Mouse (Mus musculus): ENCODE measurements around the gene Kmt5a. TPM values are rescaled to one million over a fixed set of nuclear protein-coding genes. Genes with fewer than 3 reads are reported as not detected.

Kmt5a gene
- polyA plus RNA-seq, 1 experiment from 2014 or later, result 62.9 TPM

DNA sequence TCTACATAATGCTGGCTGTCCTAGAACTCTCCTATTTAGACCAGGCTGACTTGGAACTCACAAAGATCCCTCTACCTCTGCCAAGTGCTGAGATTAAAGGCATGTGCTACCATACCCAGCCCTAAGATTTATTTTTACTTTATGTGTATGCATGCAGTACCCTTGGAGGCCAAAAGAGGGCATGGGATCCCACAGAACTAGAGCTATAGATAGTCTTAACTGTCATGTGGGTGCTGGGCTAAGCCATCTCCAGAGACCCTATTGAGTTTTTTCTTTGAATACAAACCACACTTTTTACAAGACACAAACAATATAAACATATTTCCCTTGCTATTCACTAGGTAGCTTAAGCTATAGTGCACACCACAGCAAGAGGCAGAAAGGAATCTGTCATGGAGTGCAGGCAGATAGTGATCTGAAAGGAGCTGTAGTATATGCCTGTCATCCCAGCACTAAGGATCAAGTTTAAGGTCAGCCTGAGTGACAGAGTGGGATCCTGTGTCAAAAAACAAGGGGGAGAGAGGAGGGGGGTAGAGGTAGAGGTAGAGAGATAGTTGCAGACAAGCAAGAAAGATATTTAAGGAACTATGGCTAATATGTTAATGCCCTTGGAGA, 7.2 kb upstream of the Kmt5a start:
- H3K27ac ChIP-seq, result no peak overlapping the region
- H3K36me3 ChIP-seq, result no peaks in the 10 kb centered on the region
- peak; percentile 54 for ATAC-seq (ENCODE audit: low FRiP score)
- no peak overlapping the region for H3K9ac ChIP-seq
- H3K9me3 ChIP-seq (replicated peaks), result no peaks in the 10 kb centered on the region
- no peaks in the 10 kb centered on the region for H3K4me1 ChIP-seq
- H3K27me3 ChIP-seq, result no peaks in the 10 kb centered on the region
- H3K4me2 ChIP-seq (replicated peaks), result no peak overlapping the region
- no peak overlapping the region for H3K4me3 ChIP-seq

DNA sequence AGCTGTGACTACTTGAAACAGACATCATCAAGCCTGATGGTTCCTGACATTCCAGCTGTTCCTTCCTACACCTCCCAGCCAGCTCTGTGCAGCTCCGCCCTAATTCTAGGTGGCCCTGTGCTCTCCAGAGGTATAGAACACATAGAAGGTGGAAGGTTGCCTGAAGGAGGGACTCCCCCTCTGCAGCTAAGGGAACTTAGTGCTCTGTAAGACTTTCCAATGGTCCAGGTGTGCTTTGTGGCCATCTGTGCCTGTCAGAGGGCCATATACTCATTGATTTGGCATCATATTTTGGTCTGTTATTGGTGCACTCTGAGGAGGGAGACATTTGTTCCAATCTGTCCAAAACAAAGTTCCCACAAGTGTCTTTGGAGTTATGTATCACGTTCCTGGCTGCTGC, 6.7 kb upstream of the Kmt5a start:
- no peak for ATAC-seq (ENCODE audit: low FRiP score)
- no peak overlapping the region for H3K9ac ChIP-seq
- H3K27ac ChIP-seq, result no peak overlapping the region
- no peak overlapping the region for H3K4me2 ChIP-seq (replicated peaks)
- 67% methylated on average over 2 of the region's 2 CpGs for WGBS
- H3K4me3 ChIP-seq, result no peak overlapping the region
- H3K36me3 ChIP-seq, result no peaks in the 10 kb centered on the region
- H3K9me3 ChIP-seq (replicated peaks), result no peaks in the 10 kb centered on the region
- no peaks in the 10 kb centered on the region for H3K4me1 ChIP-seq
- H3K27me3 ChIP-seq, result no peaks in the 10 kb centered on the region

DNA sequence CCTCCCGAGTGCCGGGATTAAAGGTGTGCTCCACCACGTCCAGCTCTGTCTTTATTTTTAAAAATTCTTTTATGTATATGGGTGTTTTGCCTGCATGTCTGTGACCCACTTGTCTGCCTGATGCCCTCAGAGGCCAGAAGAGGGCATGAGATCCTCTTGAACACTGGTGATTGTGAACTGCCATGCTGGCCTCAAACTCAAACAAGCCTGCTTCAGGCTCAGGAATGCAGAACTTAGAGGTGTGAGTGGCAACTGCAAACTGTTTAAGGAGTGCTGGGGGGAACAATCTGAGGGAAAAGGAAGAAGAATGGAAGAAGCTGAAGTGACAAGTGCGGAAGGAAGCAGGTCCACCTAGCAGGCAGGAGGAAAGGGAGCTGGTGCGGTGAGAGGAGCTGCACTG, 1.5 kb upstream of the Kmt5a start:
- H3K4me3 ChIP-seq, result no peak overlapping the region
- no peak for ATAC-seq (ENCODE audit: low FRiP score)
- no peaks in the 10 kb centered on the region for H3K27me3 ChIP-seq
- H3K9ac ChIP-seq, result no peak overlapping the region
- H3K4me1 ChIP-seq, result peaks cover 13% of the 10 kb centered on the region
- H3K27ac ChIP-seq, result no peak overlapping the region
- no peaks in the 10 kb centered on the region for H3K36me3 ChIP-seq
- H3K9me3 ChIP-seq (replicated peaks), result no peaks in the 10 kb centered on the region
- 87% methylated on average over 5 of the region's 5 CpGs for WGBS
- H3K4me2 ChIP-seq (replicated peaks), result no peak overlapping the region

DNA sequence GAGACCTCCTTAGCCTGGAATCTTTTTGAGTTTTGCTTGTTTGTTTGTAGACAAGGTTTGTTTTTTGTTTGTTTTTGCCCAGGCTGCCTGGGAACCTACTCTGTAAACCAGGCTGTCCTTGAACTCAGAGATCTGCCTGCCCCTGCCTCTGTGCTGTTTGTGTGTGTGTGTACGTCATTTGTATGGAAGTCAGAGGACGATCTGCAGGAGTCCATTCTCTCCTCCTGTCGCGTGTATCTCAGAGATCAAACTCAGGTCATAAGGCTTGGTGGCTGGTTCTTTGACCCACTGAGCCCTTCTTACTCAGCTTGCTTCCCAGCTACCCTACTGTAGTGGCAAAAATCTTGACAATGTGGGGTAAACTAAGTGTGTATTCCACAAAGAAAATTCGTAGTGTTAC, 984 bp upstream of the Kmt5a start:
- H3K4me1 ChIP-seq, result peaks cover 13% of the 10 kb centered on the region
- WGBS, result 64% methylated on average over 5 of the region's 5 CpGs
- no peak for ATAC-seq (ENCODE audit: low FRiP score)
- no peaks in the 10 kb centered on the region for H3K36me3 ChIP-seq
- H3K4me3 ChIP-seq, result no peak overlapping the region
- peak overlapping the region; percentile 99 for H3K4me2 ChIP-seq (replicated peaks)
- no peaks in the 10 kb centered on the region for H3K9me3 ChIP-seq (replicated peaks)
- no peak overlapping the region; the same call in 1 of the 2 replicates for H3K9ac ChIP-seq
- no peaks in the 10 kb centered on the region for H3K27me3 ChIP-seq
- H3K27ac ChIP-seq, result no peak overlapping the region; the same call in 1 of the 2 replicates

DNA sequence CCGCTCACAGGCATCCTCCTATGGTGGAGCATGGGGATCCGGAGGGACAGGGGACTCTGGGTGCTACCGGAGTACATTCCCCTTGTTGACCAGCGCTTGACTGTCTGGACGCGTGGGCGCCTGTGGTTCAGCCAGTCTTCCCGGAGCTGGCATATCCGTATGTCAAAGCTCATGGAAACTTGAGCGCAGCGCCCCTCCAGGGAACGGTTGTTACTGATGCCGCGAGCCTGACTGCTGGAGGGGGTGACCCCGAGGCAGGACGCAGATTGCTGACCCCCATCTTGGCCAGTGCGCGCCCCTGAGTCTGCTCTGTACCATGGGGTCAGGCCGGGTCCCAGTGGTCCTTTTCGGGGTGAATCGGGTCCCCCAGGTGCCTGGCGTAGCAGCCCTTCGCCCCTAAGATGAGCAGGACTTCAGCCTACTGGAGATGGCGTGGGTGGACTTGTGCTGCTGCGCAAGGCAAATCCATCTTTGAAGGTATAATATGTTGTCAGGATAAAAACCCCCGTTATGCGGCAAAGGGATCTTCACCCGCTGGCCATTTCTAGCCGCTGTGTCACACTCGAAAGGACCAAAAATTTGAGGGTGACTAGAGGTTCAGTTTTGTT, 468 bp downstream of the Kmt5a start:
- Histone ChIP-seq H3K27ac (peak overlapping the region; percentile 87), H3K4me1 (peaks cover 21% of the 10 kb centered on the region), H3K36me3 (no peaks in the 10 kb centered on the region), H3K9me3 (replicated peaks) (no peaks in the 10 kb centered on the region), H3K9ac (peak overlapping the region; percentile 82), H3K27me3 (no peaks in the 10 kb centered on the region), H3K4me3 (peak overlapping the region; percentile 76), H3K4me2 (replicated peaks) (peak overlapping the region; percentile 99)
- under 1% methylated on average over 30 of the region's 30 CpGs for WGBS
- no peak for ATAC-seq (ENCODE audit: low FRiP score)

DNA sequence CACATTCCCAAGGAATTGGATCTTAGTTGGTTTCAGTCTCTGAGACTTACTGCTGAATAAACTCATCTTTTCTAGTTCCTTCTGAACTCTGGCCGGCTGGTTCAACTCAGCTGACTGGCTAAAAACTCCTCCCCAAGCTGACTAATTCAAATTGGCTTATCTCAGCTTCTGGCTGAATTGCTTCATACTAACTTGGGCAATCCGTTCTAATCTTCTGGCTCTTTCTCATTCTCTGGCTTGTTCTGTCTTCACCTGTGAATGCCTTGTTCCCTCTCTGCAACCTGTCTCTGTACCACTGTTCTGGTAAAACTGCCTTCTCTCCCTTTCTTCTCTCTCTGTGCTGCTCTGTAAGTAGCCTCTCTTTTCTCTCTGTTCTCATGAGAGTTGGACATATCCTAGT, 2.9 kb downstream of the Kmt5a start:
- whole genome bisulfite sequencing, result 90% methylated on average over 2 of the region's 2 CpGs
- ATAC-seq (ENCODE audit: low FRiP score), result no peak
- Histone ChIP-seq H3K9me3 (replicated peaks) (no peaks in the 10 kb centered on the region), H3K4me2 (replicated peaks) (no peak overlapping the region), H3K27ac (no peak overlapping the region), H3K4me3 (no peak overlapping the region), H3K9ac (no peak overlapping the region), H3K27me3 (no peaks in the 10 kb centered on the region), H3K36me3 (peaks cover 5% of the 10 kb centered on the region), H3K4me1 (peaks cover 36% of the 10 kb centered on the region)

DNA sequence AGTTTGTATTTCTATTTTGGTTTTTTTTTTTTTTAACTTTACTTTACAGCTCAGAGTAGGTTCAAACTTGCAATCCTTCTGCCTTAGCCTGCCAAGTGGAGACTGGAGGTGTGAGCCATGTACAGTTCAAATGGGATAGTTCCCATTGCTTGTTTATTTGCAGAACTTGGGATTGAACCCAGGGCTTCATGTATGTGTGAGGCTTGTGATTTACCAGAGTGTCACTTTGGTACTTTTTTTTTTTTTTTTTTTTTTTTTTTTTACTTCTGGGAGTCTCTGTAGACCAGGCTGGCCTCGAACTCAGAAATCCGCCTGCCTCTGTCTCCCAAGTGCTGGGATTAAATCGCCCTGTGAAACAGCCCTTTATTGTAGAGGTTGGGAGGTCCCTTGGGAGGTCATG, 4.5 kb downstream of the Kmt5a start:
- no peak for ATAC-seq (ENCODE audit: low FRiP score)
- Histone ChIP-seq H3K9me3 (replicated peaks) (no peaks in the 10 kb centered on the region), H3K27ac (no peak overlapping the region), H3K4me1 (peaks cover 37% of the 10 kb centered on the region), H3K36me3 (peaks cover 19% of the 10 kb centered on the region), H3K4me3 (no peak overlapping the region; the same call in 1 of the 2 replicates), H3K9ac (no peak overlapping the region), H3K4me2 (replicated peaks) (peak overlapping the region; percentile 91; the same call in 1 of the 2 replicates), H3K27me3 (no peaks in the 10 kb centered on the region)
- WGBS, result 73% methylated on average over 3 of the region's 3 CpGs

DNA sequence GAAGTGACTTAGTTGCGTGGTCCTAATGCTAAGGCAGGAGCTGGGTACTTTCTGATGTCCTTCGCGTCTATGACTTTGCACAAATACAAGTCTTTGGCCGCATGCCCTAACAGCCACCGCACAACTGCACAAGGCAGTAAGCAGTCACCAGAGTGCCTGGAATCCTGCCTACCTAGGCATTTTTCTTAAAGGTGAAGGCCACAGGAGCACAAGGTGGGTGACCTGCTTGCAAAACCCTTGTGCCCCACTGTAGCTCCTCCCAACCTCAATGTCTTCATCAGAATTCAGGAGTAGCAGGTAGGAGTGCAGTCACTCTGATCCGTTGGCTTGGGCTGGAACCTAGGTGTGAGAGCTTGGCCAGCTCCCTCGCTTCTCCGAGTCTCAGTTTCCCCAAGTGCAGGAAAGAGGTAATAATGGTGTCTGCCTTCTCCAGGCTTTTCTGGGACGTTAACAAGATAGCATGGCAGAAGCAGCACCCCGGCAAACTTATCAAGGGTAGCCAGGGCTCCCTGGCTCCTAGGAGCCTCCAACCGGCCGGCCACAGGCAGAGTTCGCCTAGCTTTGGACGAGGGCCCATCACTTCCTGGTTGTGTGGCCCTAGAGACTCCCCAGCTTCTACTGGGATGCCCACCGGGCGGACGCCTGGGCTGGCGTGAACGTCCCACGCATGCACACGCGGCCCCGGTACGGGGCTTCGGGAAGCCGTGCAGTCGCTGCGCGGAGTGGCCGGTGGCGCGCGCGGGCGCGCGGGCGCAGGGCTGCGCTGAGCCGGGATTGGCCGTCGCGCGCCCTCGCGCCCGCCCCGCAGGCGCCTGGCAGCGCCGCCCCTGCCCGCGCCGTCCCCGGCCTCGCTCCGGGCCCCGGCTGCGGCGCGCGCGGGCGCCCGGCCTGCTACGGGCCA, 5.2 kb downstream of the Kmt5a start:
- WGBS, result 6% methylated on average over 66 of the region's 66 CpGs
- Histone ChIP-seq H3K27me3 (no peaks in the 10 kb centered on the region), H3K36me3 (peaks cover 25% of the 10 kb centered on the region), H3K4me2 (replicated peaks) (peak overlapping the region; percentile 91), H3K27ac (peak overlapping the region; percentile 79), H3K9ac (peak overlapping the region; percentile 98), H3K9me3 (replicated peaks) (no peaks in the 10 kb centered on the region), H3K4me3 (peak overlapping the region; percentile 97), H3K4me1 (peaks cover 37% of the 10 kb centered on the region)
- peak; percentile 89 for ATAC-seq (ENCODE audit: low FRiP score)

DNA sequence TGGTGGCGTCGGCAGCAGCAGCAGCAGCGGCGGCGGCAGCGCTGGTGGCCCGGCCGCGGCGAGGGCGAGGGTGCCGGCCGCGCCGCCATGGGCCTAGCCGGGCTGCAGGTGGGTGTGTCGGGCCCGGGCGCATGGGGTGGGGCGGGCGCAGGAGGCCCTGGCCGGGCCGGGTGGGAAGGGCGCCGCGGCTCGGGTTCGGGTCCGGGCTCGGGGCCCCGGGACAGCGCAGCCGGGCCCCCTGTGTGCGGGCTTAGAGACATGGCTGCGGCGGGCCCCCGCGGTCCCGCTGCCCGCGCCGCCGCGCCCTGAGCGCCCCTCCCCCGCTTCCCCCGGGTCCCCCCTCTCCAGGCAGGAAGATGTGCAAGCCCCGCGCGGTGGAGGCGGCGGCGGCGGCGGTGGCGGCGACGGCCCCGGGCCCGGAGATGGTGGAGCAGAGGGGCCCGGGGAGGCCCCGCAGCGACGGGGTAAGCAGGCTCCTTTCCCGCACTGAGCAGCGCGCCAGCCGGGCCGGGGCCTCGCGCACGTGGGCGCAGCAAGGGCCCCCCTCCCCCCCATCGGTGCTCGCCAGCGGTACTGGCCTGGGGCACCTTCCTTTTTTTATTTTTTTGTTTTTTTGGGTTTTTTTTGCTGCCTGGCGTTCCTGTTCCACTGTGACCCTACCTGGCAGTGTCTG, 6.0 kb downstream of the Kmt5a start:
- peak; percentile 62 for ATAC-seq (ENCODE audit: low FRiP score)
- under 1% methylated on average over 63 of the region's 77 CpGs for WGBS
- H3K4me2 ChIP-seq (replicated peaks), result peak overlapping the region; percentile 91
- peak overlapping the region; percentile 79 for H3K27ac ChIP-seq
- H3K4me1 ChIP-seq, result peaks cover 29% of the 10 kb centered on the region
- no peaks in the 10 kb centered on the region for H3K9me3 ChIP-seq (replicated peaks)
- H3K9ac ChIP-seq, result peak overlapping the region; percentile 98
- H3K27me3 ChIP-seq, result no peaks in the 10 kb centered on the region
- H3K36me3 ChIP-seq, result peaks cover 33% of the 10 kb centered on the region
- peak overlapping the region; percentile 97 for H3K4me3 ChIP-seq

DNA sequence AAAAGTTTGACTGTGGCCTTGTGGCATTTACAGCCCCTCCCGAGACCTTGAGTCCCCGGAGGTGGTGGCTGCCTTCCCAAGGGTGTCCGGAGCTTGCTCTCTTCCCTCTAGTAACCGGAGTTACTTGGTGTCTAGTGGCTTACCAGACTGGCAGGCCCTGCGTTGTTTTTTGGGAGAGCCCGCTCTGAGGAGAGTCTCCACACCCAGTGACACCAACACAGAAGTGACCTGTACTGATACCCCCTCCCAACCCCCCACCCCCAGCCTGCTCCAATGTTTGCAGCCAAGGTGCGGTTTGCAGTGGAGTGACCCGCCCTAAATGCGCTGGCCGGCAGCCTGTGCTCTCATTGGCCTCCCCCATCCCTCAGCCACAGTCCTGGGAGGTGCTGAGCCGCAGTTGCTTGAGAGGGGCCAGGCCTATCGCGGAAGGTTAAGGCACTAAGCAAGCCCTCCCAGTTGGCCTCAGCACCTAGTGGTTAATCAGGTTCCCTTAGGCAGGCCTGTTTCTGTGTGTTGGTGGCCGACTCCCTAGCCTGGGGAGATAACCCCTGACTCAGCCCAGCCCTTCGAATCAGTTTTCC, 6.7 kb downstream of the Kmt5a start:
- Histone ChIP-seq H3K4me2 (replicated peaks) (peak overlapping the region; percentile 91), H3K4me3 (peak overlapping the region; percentile 97), H3K27ac (no peak overlapping the region), H3K9me3 (replicated peaks) (no peaks in the 10 kb centered on the region), H3K4me1 (peaks cover 26% of the 10 kb centered on the region), H3K9ac (peak overlapping the region; percentile 98), H3K36me3 (peaks cover 39% of the 10 kb centered on the region), H3K27me3 (no peaks in the 10 kb centered on the region)
- WGBS, result 3% methylated on average over 15 of the region's 15 CpGs
- ATAC-seq (ENCODE audit: low FRiP score), result 0 out of 2 replicates have a peak, but pooled peaks have one; percentile 5

DNA sequence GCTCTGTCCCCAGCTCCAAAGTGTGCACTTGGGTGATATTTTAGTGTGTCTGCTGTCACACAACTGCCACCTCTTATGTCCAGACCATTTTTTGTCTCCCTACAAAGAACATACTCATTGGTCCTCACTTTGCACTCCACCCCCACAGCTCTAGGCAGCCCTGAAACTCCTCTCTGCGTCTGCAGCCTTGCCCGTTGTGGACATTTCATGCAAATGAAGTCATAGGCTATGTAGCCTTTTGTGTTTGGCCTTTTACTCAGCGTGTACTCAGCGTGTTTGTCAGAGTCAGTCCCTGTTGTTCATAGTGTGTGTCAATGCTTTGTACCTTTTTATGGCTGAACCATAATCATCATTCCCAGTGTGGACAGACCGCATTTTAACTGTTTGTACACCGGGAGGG, 9.8 kb downstream of the Kmt5a start:
- H3K9ac ChIP-seq, result no peak overlapping the region
- no peaks in the 10 kb centered on the region for H3K27me3 ChIP-seq
- peaks cover 25% of the 10 kb centered on the region for H3K4me1 ChIP-seq
- H3K36me3 ChIP-seq, result peaks cover 67% of the 10 kb centered on the region
- H3K27ac ChIP-seq, result no peak overlapping the region
- no peak overlapping the region for H3K4me2 ChIP-seq (replicated peaks)
- no peak for ATAC-seq (ENCODE audit: low FRiP score)
- WGBS, result 76% methylated on average over 6 of the region's 6 CpGs
- no peak overlapping the region for H3K4me3 ChIP-seq
- H3K9me3 ChIP-seq (replicated peaks), result no peaks in the 10 kb centered on the region

DNA sequence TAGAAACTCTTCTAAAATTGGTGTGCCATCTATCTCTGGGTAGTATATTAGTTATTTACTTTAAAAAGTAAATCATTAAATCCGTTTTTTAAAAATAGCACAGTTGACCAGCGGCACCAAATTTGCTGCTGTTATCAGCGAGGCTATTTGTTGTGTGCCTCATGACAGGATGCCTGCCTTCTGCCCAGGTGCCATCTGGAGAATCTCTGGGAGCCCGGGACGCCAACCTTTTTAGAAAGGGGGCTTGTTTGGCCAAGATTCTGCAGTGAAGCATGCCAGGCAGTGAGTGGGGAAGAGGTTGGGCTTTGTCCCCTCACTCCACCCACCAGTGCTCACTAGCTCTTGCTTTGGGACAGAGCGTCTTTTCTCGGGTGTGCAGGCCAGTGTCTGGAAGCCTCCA, 10.3 kb downstream of the Kmt5a start:
- H3K27me3 ChIP-seq, result no peaks in the 10 kb centered on the region
- H3K27ac ChIP-seq, result no peak overlapping the region
- H3K4me1 ChIP-seq, result peaks cover 19% of the 10 kb centered on the region
- peaks cover 71% of the 10 kb centered on the region for H3K36me3 ChIP-seq
- no peak for ATAC-seq (ENCODE audit: low FRiP score)
- H3K4me2 ChIP-seq (replicated peaks), result no peak overlapping the region
- H3K9ac ChIP-seq, result no peak overlapping the region
- no peaks in the 10 kb centered on the region for H3K9me3 ChIP-seq (replicated peaks)
- no peak overlapping the region for H3K4me3 ChIP-seq
- WGBS, result 90% methylated on average over 7 of the region's 7 CpGs

All from hindbrain, embryonic 12.5 days (tissue).